Mouse (Mus musculus) ES-E14 (cell line): ENCODE results near the gene Rab10.

ENCODE experiments used
- CHD2 ChIP-seq: IDR thresholded peaks from 2 replicates; pipeline ENCODE4 v1.6.1; 2014; ENCODE audit warnings: mild to moderate bottlenecking, low read depth, low read length, inconsistent platforms
- MAFK ChIP-seq: IDR thresholded peaks from 2 replicates; pipeline ENCODE4 v1.6.1; 2014; ENCODE audit warnings: mild to moderate bottlenecking, low read depth, low read length, inconsistent platforms; ENCODE audit not compliant: insufficient read depth
- ZC3H11A ChIP-seq: IDR thresholded peaks from 2 replicates; pipeline ENCODE4 v1.6.1; 2012; ENCODE audit warnings: low read depth, mild to moderate bottlenecking, inconsistent platforms, low read length, borderline replicate concordance
- ZNF384 ChIP-seq: IDR thresholded peaks from 2 replicates; pipeline ENCODE4 v1.6.1; 2012; ENCODE audit warnings: low read depth, low read length, inconsistent platforms

DNA sequence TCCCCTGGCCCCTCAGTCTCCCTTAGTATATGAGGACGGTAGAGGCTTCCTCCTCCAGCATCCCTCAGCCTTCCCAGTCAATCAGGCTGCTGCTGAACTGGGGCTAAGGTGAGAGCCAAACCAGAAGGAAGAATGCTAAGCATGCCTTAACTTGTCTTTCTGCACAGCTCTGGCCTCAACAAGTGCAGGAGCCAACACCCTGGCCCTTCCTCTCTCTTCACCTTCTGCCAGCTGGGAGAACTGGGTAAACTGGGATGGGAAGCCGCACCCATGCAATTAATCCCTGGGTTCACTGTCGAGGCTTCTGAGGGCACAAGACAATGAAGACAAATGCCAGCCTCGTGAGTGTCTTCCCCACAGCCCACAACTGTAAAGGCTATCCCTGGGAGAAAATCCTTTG is 19.9 kb upstream of the Rab10 start:
- TF ChIP-seq MAFK (no peak), CHD2 (no peak), ZNF384 (no peak), ZC3H11A (no peak)
